Mouse (Mus musculus) hindbrain, embryonic 16.5 days (tissue): ENCODE measurements around the gene Gm28845. TPM values are rescaled to one million over a fixed set of nuclear protein-coding genes. Genes with fewer than 3 reads are reported as not detected.

Source experiments
- ATAC-seq: fragments of 200-750 bp; cut with Nextera tagmentation; 2 replicates; pipeline ENCODE4 v1.8.0; 2017; ENCODE audit warnings: moderate TSS enrichment, moderate library complexity
- H3K27ac ChIP-seq: fragments of 300-500 bp; sonication (generic); 2 replicates; pipeline ENCODE4 v1.5.1; 2014; ENCODE audit warnings: low read depth, mild to moderate bottlenecking, control low read depth, low read length, moderate library complexity
- H3K27me3 ChIP-seq: fragments of 300-500 bp; sonication (generic); replicated peaks from 2 replicates; pipeline ENCODE4 v1.6.1; 2014; ENCODE audit warnings: low read length; ENCODE audit not compliant: control insufficient read depth, insufficient read depth
- H3K36me3 ChIP-seq: fragments of 300-500 bp; sonication (generic); 2 replicates; pipeline ENCODE4 v1.6.1; 2014; ENCODE audit warnings: mild to moderate bottlenecking, low read length, moderate library complexity, mixed read lengths; ENCODE audit not compliant: control insufficient read depth, insufficient read depth
- H3K4me1 ChIP-seq: fragments of 300-500 bp; sonication (generic); 2 replicates; pipeline ENCODE4 v1.6.1; 2014; ENCODE audit warnings: low read depth, low read length; ENCODE audit not compliant: control insufficient read depth, insufficient read depth
- H3K4me2 ChIP-seq: fragments of 300-500 bp; sonication (generic); 2 replicates; pipeline ENCODE4 v1.6.1; 2014; ENCODE audit warnings: mild to moderate bottlenecking, low read length, control low read depth, moderate library complexity
- H3K4me3 ChIP-seq: fragments of 300-500 bp; sonication (generic); 2 replicates; pipeline ENCODE4 v1.5.1; 2014; ENCODE audit warnings: mild to moderate bottlenecking, low read length, control low read depth, moderate library complexity
- H3K9ac ChIP-seq: fragments of 300-500 bp; sonication (generic); 2 replicates; pipeline ENCODE4 v1.6.1; 2014; ENCODE audit warnings: low read depth, mild to moderate bottlenecking, control low read depth, low read length, moderate library complexity
- H3K9me3 ChIP-seq: fragments of 300-500 bp; sonication (generic); 2 replicates; pipeline ENCODE4 v1.6.1; 2014; ENCODE audit warnings: mild to moderate bottlenecking, low read length, moderate library complexity; ENCODE audit not compliant: control insufficient read depth
- WGBS: fragments of 180-500 bp; shearing (Covaris S2); extraction: QIAGEN DNeasy Blood & Tissue Kit; methylation state at CpG from one replicate; pipeline ENCODE4 v1.1.7; 2014; 5-methylcytosine and 5-hydroxymethylcytosine counted together
- polyA plus RNA-seq: library from polyadenylated mRNA; unstranded; fragments of >200 nt; fragmentation: Nextera tagmentation; extraction: Ambion mirVana; gene quantifications from 2 replicates; pipeline ENCODE4 v1.2.1, GENCODE M21; 2015

The Gm28845 gene
- polyA plus RNA-seq, 1 experiment from 2014 or later: 0.99 TPM

DNA sequence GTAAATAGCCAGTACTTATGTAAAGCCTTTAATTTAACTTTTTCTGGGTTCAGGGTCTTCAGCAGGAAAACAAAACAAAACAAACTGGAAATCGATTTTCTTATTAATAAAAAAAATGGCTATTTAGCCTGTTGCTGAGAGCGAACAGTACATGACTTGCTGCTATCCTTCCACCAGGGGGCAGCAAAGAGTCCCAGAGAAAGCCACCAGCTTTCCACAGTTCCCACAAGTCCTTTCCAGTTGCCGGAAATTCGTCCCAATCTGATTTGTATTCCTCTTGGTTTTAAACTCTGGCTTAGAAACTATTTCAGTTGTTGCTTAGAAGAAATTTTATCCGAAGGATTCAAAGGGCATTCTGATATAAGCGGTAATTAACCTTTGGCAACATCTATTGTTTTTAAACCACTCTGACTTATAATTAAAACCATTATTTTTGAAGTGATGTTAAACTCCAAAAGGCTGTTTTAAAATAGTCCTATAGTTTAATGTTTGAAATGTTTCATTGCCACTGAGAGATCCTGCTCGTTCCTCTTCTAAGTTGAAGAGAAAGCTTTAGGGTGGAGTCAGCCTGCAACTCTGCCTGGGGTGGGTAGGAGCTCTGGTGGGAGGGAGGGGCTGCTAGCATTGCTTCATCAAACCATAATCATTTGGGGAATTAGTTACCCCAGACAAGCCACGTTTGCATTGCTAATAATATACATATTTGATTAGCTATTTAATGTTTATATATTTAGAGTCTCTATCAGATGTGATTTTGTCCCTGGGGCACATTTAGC lies 7.1 kb downstream of the Gm28845 start:
- Histone ChIP-seq H3K27ac (no peak overlapping the region), H3K36me3 (no peaks in the 10 kb centered on the region), H3K9ac (no peak overlapping the region), H3K4me3 (peak overlapping the region; percentile 0), H3K9me3 (no peaks in the 10 kb centered on the region), H3K27me3 (no peaks in the 10 kb centered on the region), H3K4me1 (no peaks in the 10 kb centered on the region; the same call in 1 of the 2 replicates), H3K4me2 (peak overlapping the region; percentile 34)
- peak; percentile 75; the same call in 1 of the 2 replicates for ATAC-seq
- 13% methylated on average over 8 of the region's 8 CpGs for WGBS

DNA sequence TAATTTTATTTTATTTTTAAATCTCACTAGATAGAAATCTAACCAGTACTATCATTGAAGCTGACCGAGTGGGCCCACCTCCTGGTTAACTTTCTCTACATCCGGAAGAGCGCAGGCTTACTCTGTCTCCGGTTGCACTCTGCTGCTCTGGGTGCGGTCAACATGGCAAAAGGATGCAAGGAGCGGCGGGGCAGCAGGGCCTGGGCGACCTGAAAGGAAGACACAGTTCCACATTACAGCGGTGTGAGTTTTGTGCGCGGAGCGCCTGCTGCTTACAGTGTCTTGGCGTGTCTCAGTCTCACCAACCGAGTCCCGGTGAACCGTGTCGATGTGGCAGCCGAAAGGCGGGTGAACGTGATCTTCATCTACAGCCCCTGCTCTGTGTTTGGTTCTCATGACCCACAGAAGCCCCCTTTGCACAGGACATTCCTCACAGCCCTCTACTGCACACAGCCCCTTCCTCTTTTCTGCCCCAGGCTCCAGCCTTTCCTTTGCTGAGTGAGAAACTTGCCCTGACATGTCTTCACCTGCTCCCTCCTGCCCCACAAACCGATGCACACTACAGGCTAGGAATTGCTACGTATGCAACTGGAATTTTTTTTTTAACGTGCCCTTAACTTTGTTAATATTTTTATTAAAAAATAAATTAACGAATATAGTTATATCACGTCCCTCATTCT lies 9.5 kb downstream of the Gm28845 start:
- no peak for ATAC-seq
- no peaks in the 10 kb centered on the region for H3K9me3 ChIP-seq

DNA sequence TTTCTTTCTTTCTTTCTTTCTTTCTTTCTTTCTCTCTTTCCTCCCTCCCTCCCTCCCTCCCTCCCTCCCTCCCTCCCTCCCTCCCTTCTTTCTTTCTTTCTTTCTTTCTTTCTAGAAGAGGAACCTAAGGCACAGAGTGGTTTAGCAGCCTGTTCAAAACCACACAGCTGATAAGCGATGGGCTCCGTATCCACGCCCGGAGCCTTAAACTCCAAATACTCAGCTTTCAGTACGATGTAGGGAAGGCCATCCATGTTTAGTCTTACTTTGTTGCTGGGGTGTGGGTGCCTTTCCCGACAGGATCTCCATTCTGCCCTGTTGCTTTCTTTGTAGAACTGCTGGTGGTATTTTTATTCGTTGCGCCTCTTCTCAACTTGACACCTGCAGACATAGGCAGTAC lies 10.2 kb downstream of the Gm28845 start:
- ATAC-seq: no peak
- H3K4me3 ChIP-seq: no peak overlapping the region
- H3K4me1 ChIP-seq: no peaks in the 10 kb centered on the region; the same call in 1 of the 2 replicates
- no peak overlapping the region for H3K4me2 ChIP-seq
- H3K36me3 ChIP-seq: no peaks in the 10 kb centered on the region
- WGBS: 95% methylated on average over 8 of the region's 8 CpGs
- no peak overlapping the region for H3K9ac ChIP-seq
- H3K27me3 ChIP-seq: no peaks in the 10 kb centered on the region
- no peaks in the 10 kb centered on the region for H3K9me3 ChIP-seq
- H3K27ac ChIP-seq: no peak overlapping the region

More for the DNA sequence above, 9.5 kb downstream of the Gm28845 start:
- no peak overlapping the region for H3K9ac ChIP-seq
- H3K36me3 ChIP-seq: no peaks in the 10 kb centered on the region
- no peak overlapping the region for H3K27ac ChIP-seq
- 81% methylated on average over 25 of the region's 25 CpGs for WGBS
- H3K27me3 ChIP-seq: no peaks in the 10 kb centered on the region
- no peak overlapping the region for H3K4me3 ChIP-seq
- H3K4me2 ChIP-seq: no peak overlapping the region
- H3K4me1 ChIP-seq: no peaks in the 10 kb centered on the region; the same call in 1 of the 2 replicates

DNA sequence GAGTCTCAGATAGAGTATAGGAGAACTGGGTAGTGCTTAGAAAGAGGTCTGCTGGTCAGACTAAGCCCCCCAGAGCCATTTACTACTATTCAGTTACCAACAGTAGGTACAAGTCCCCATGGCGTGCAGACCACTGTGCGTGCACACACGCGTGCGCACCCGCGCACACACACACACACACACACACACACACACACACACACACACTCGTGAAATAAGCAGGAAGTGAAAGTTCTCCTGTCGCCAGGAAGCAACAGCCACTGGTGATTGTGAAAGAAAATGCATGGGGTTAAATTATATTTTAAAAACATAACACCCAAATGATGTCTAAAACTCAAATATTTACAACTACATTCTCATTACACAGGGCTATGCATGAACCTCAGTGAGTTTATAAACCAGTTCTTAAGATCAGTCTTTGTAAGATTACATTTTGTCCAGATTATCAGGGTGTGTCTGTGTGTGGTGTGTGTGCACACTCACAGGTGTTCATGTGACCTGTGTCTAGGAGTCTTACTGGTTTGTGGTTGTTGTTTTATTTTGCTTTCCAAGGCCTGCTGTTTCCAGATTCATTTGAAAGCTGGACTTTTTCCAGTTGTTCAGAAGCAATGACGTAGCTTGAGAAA lies 11.6 kb downstream of the Gm28845 start:
- no peak overlapping the region for H3K4me2 ChIP-seq
- no peak overlapping the region for H3K9ac ChIP-seq
- no peak overlapping the region for H3K27ac ChIP-seq
- H3K4me3 ChIP-seq: no peak overlapping the region
- no peaks in the 10 kb centered on the region for H3K36me3 ChIP-seq
- WGBS: 87% methylated on average over 10 of the region's 10 CpGs
- no peak for ATAC-seq
- H3K27me3 ChIP-seq: no peaks in the 10 kb centered on the region
- no peaks in the 10 kb centered on the region for H3K9me3 ChIP-seq
- no peaks in the 10 kb centered on the region; the same call in 1 of the 2 replicates for H3K4me1 ChIP-seq

DNA sequence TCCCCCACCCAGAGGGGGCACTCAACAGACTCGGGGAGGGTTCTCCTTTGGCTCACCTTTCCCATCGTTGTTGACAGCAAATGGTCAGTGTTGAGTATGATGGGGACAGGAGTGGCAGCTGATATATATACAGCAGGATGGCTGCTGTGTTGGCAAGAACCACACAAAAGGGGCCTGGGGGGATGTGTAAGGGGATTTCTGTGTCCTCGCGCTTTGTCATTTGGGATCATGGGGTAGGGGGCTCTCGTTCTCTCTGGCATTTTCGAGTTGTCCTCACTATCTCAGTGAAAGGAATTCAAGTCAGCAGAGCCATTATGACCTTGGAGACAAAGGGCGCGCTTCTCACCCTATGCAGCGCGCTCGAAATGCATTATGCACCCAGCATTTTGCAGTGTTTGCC lies 16.1 kb downstream of the Gm28845 start, which contains the start of gene Cryga:
TSS of gene Cryga (minus strand) at position 101 of the 400 bp plus-strand sequence.
- H3K36me3 ChIP-seq: no peaks in the 10 kb centered on the region
- H3K9me3 ChIP-seq: no peaks in the 10 kb centered on the region
- no peak for ATAC-seq
- no peak within 1 kb of the TSS for H3K9ac ChIP-seq
- no peaks in the 10 kb centered on the region for H3K27me3 ChIP-seq
- H3K4me3 ChIP-seq: no peak within 1 kb of the TSS
- no peak within 1 kb of the TSS for H3K4me2 ChIP-seq
- H3K27ac ChIP-seq: no peak within 1 kb of the TSS
- WGBS: 86% methylated on average over 11 of the region's 11 CpGs
- no peaks in the 10 kb centered on the region for H3K4me1 ChIP-seq

DNA sequence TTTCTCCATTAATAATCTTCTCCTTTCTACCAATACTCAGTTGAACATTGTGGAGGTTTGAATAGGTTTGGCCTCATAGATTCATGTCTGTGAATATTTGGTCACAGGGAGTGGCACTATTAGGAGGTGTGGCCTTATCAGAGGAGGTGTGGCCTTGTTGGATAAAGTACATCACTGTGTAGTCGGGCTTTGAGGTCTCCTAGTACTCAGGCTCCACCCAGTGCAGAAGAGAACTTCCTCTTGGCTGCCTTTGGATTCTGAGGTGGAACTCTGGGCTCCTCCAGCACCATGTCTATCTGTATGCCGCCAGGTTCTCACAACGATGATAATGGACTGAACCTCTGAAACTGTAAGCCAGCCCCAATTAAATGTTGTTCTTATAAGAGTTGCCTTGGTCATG lies 22.4 kb downstream of the Gm28845 start:
- no peak overlapping the region for H3K4me2 ChIP-seq
- H3K4me3 ChIP-seq: no peak overlapping the region
- 86% methylated on average over 3 of the region's 3 CpGs for WGBS

DNA sequence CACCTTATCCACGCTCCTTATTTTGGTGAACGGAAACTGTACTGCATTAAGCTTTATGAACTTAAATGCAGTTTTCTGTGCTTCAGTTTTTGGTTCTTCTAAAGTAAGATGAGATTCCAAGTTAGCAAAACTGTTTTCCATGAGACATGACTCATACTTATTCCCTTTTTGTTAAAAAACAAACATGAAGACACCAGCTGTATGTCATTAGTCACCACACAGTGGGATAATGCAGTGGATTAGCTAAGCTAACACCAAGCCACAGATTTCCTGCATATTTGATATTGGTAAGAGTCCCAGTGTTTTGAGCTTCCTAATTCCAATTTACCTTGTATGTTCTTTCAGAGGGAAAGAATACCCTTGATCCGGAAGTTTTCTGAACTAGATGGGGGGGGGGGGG lies 27.8 kb downstream of the Gm28845 start:
- no peak for ATAC-seq
- no peak overlapping the region for H3K4me3 ChIP-seq
- H3K27me3 ChIP-seq: no peaks in the 10 kb centered on the region
- no peak overlapping the region for H3K4me2 ChIP-seq
- 96% methylated on average over 3 of the region's 3 CpGs for WGBS
- no peaks in the 10 kb centered on the region for H3K4me1 ChIP-seq
- no peaks in the 10 kb centered on the region for H3K9me3 ChIP-seq
- no peaks in the 10 kb centered on the region for H3K36me3 ChIP-seq
- no peak overlapping the region for H3K27ac ChIP-seq
- no peak overlapping the region for H3K9ac ChIP-seq

More for the DNA sequence above, 22.4 kb downstream of the Gm28845 start:
- no peaks in the 10 kb centered on the region for H3K4me1 ChIP-seq
- H3K27me3 ChIP-seq: no peaks in the 10 kb centered on the region
- no peak overlapping the region for H3K9ac ChIP-seq
- H3K36me3 ChIP-seq: no peaks in the 10 kb centered on the region
- no peak overlapping the region for H3K27ac ChIP-seq
- no peaks in the 10 kb centered on the region for H3K9me3 ChIP-seq
- ATAC-seq: no peak

DNA sequence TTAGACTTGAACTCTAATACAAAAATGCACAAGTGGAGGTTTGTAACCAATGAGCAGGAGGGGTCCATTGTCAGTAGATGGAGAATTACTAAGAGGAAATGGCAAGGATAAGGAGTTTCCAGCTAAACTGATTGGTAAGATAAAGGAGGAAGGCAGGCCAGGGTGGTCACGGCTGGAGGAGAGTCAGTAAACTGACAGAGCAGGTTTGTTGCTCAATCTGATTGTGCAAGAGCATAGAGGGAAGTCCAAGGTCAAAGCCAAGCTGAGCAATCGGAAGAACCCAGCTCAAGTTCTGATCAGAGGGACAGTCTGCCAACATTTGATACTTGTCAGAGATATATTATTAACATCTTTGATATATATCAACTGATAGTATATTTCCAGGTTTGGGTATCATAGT lies 29.0 kb downstream of the Gm28845 start:
- H3K4me2 ChIP-seq: no peak overlapping the region
- no peaks in the 10 kb centered on the region for H3K36me3 ChIP-seq
- WGBS: 77% methylated on average over 2 of the region's 2 CpGs
- no peak overlapping the region for H3K9ac ChIP-seq
- H3K4me3 ChIP-seq: no peak overlapping the region
- no peak for ATAC-seq
- no peak overlapping the region for H3K27ac ChIP-seq
- H3K4me1 ChIP-seq: no peaks in the 10 kb centered on the region
- no peaks in the 10 kb centered on the region for H3K9me3 ChIP-seq
- no peaks in the 10 kb centered on the region for H3K27me3 ChIP-seq
